Mouse (Mus musculus) liver, embryonic 11.5 days (tissue): ENCODE data around the gene Zpbp2. TPM values are rescaled to one million over a fixed set of nuclear protein-coding genes. Genes with fewer than 3 reads are reported as not detected.
"Not testable (repeated sequence)": the region's sequence is repeated elsewhere in the genome, so short reads cannot be mapped to it uniquely, and the experiment has no call there.

ENCODE experiments used
- ATAC-seq: fragments of 200-750 bp; cut with Nextera tagmentation; replicated peaks from 2 replicates; pipeline ENCODE4 v1.8.0; 2017; ENCODE audit warnings: moderate number of reproducible peaks, mild to moderate bottlenecking, moderate TSS enrichment, moderate library complexity; ENCODE audit not compliant: low FRiP score
- DNase-seq: peaks from one replicate; pipeline ENCODE4 v3.0.0-alpha.2; 2017; ENCODE audit warnings: low spot score
- H3K27ac ChIP-seq: fragments of 300-500 bp; sonication (generic); 2 replicates; pipeline ENCODE4 v1.5.1; 2014; ENCODE audit warnings: mild to moderate bottlenecking, low read depth, low read length, control low read depth
- H3K27me3 ChIP-seq: fragments of 300-500 bp; sonication (generic); replicated peaks from 2 replicates; pipeline ENCODE4 v1.6.1; 2014; ENCODE audit warnings: low read length, mixed read lengths; ENCODE audit not compliant: control insufficient read depth, insufficient read depth
- H3K36me3 ChIP-seq: fragments of 300-500 bp; sonication (generic); 2 replicates; pipeline ENCODE4 v1.6.1; 2014; ENCODE audit warnings: mild to moderate bottlenecking, low read length, moderate library complexity, mixed read lengths; ENCODE audit not compliant: control insufficient read depth, insufficient read depth
- H3K4me1 ChIP-seq: fragments of 300-500 bp; sonication (generic); replicated peaks from 2 replicates; pipeline ENCODE4 v1.6.1; 2014; ENCODE audit warnings: low read length, mixed read lengths; ENCODE audit not compliant: control insufficient read depth, insufficient read depth
- H3K4me2 ChIP-seq: fragments of 300-500 bp; sonication (generic); 2 replicates; pipeline ENCODE4 v1.6.1; 2014; ENCODE audit warnings: mild to moderate bottlenecking, control low read depth, moderate library complexity
- H3K4me3 ChIP-seq: fragments of 300-500 bp; sonication (generic); 2 replicates; pipeline ENCODE4 v1.5.1; 2014; ENCODE audit warnings: low read depth, low read length, control low read depth
- H3K9ac ChIP-seq: fragments of 300-500 bp; sonication (generic); 2 replicates; pipeline ENCODE4 v1.6.1; 2014; ENCODE audit warnings: low read depth, low read length, control low read depth
- H3K9me3 ChIP-seq: fragments of 300-500 bp; sonication (generic); 2 replicates; pipeline ENCODE4 v1.6.1; 2016; ENCODE audit warnings: low read length, inconsistent platforms, mixed read lengths; ENCODE audit not compliant: control insufficient read depth
- WGBS: fragments of 180-500 bp; shearing (Covaris S2); extraction: QIAGEN DNeasy Blood & Tissue Kit; methylation state at CpG from one replicate; pipeline ENCODE4 v1.1.7; 2014; 5-methylcytosine and 5-hydroxymethylcytosine counted together
- polyA plus RNA-seq: library from polyadenylated mRNA; unstranded; fragments of >200 nt; fragmentation: Nextera tagmentation; extraction: Ambion mirVana; gene quantifications from 2 replicates; pipeline ENCODE4 v1.2.1, GENCODE M21; 2014

The Zpbp2 gene
- polyA plus RNA-seq, 1 experiment from 2014 or later: 0.40 TPM

DNA sequence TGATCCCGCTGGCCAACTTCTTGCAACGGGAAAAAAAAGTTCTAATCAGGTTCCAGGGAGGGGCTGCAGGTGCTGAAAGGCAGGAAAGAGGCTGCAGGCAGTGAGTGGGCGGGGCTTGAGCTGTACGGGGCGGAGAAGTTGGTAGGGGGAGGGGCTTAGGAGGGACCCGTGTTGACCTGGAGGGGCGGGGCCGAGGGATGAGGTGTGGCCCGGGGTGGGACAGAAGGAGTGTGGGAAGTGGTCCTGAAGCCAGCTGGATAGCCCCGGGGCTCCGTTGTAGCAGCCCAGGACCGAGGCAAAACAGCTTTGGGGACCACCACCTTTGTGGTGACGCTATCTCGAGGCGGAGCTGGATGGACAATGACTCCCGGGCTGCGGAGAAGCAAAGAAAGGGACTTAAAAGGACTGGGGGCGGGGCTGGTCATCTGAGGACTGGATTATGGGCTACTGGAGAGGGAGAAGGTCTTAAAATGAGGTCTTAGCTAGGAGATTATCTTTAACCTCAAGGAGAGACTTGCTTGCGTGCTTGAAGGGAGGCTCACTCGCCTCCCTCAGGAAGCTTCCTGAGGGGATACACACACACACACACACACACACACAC, 51.3 kb downstream of the Zpbp2 start:
- Histone ChIP-seq H3K27ac (no peak overlapping the region), H3K36me3 (no peaks in the 10 kb centered on the region), H3K4me2 (peak overlapping the region; percentile 68), H3K9me3 (no peaks in the 10 kb centered on the region), H3K4me3 (peak overlapping the region; percentile 37), H3K4me1 (0 out of 2 replicates have a peak, but pooled peaks cover 6% of the 10 kb centered on the region), H3K27me3 (peaks cover 40% of the 10 kb centered on the region), H3K9ac (0 out of 2 replicates have a peak overlapping the region, but pooled peaks have one; percentile 5)
- WGBS: under 1% methylated on average over 20 of the region's 20 CpGs
- peak; percentile 66 for ATAC-seq
- peak; percentile 70 for DNase-seq

DNA sequence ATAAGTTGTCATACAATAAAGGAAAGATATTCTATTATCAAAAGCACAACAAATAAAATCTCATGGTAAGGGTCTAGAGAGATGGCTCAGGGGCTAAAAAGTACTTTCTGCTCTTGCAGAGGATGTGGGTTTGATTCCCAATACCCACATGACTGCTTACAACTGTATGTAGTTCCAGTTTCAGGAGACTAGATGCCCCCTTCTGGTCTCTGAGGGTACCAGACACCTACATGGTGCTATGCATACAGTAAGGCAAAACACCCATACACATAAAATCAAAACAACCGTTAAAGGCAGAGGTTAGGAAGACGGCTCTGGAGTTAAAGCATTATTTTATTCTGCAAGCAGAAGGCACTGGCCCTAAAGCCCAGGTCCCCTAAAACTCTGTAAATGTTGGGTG, 53.1 kb downstream of the Zpbp2 start:
- Histone ChIP-seq H3K27ac (no peak overlapping the region), H3K4me2 (no peak overlapping the region), H3K36me3 (no peaks in the 10 kb centered on the region), H3K4me1 (0 out of 2 replicates have a peak, but pooled peaks cover 5% of the 10 kb centered on the region), H3K9ac (no peak overlapping the region), H3K9me3 (no peaks in the 10 kb centered on the region), H3K27me3 (peaks cover 27% of the 10 kb centered on the region), H3K4me3 (no peak overlapping the region)
- 76% methylated on average over 2 of the region's 2 CpGs for WGBS
- ATAC-seq: no peak
- no peak for DNase-seq

DNA sequence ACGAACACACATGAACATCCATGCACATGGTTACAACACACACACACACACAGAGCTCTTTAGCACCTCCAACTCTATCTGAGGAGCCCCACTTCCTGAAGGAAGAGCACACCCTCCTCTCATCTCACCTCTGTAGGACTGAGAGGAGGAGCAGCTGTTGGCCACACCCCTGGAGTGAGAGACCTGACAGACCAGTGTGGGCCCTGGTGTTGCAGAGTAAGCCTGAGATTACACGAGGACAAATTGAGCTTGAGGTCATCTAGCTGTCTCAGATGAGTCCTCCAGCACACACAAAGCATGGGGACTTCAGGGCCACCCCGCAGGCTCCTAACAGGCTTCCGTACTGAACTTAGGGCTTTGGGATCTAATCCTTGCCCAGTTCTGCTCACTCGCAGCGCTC, 54.0 kb downstream of the Zpbp2 start:
- H3K4me1 ChIP-seq, H3K27ac ChIP-seq, H3K4me2 ChIP-seq, ATAC-seq, DNase-seq, H3K9ac ChIP-seq, H3K9me3 ChIP-seq, H3K36me3 ChIP-seq, H3K4me3 ChIP-seq: not testable (repeated sequence)
- 68% methylated on average over 6 of the region's 6 CpGs for WGBS
- H3K27me3 ChIP-seq: peaks cover 18% of the 10 kb centered on the region

DNA sequence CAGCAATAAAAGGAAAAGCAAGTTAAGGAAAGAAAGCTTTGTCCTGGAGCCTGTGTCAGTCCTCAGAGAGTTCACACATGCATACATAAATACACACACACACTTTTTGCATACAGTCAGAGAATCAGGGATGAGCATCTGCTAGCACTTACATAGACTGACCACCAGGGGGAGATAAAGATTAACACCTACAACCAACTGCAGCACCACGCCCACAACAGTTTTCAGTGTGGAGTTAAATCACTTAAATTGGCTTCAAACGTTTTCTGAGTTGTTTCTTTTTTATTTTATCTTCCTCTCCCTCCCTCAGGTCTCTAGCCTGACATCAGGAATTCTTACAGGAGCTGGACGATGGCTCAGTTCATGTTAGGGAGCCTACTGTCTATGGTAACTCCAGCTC, 55.9 kb downstream of the Zpbp2 start:
- 15% methylated on average over 3 of the region's 3 CpGs for WGBS
- no peak for DNase-seq
- 0 out of 2 replicates have a peak, but pooled peaks cover 2% of the 10 kb centered on the region for H3K4me1 ChIP-seq
- H3K27me3 ChIP-seq: 0 out of 2 replicates have a peak, but pooled peaks cover 7% of the 10 kb centered on the region
- no peak for ATAC-seq
- no peaks in the 10 kb centered on the region for H3K9me3 ChIP-seq
- H3K9ac ChIP-seq: no peak overlapping the region
- H3K36me3 ChIP-seq: no peaks in the 10 kb centered on the region
- no peak overlapping the region for H3K4me2 ChIP-seq
- no peak overlapping the region for H3K27ac ChIP-seq
- no peak overlapping the region for H3K4me3 ChIP-seq

Other genes starting within 250 kb of the Zpbp2 start
- 0.10 and 0.18 TPM in 2 replicates for gene Neurod2, start 221.4 kb upstream of the Zpbp2 start, polyA plus RNA-seq
- gene Ppp1r1b, start 202.7 kb upstream of the Zpbp2 start, polyA plus RNA-seq: 0.38 TPM in 1 of 2 replicates, not detected in the other
- 25.3 and 28.9 TPM in 2 replicates for gene Stard3, start 192.7 kb upstream of the Zpbp2 start, polyA plus RNA-seq
- gene Tcap, start 167.3 kb upstream of the Zpbp2 start, polyA plus RNA-seq: 0.65 and 0.89 TPM in 2 replicates
- 0.53 and 0.88 TPM in 2 replicates for gene Pnmt, start 164.6 kb upstream of the Zpbp2 start, polyA plus RNA-seq
- gene Pgap3, start 150.6 kb upstream of the Zpbp2 start, polyA plus RNA-seq: 6.4 and 8.5 TPM in 2 replicates
- 12.4 and 13.5 TPM in 2 replicates for gene Erbb2, start 138.6 kb upstream of the Zpbp2 start, polyA plus RNA-seq
- 99.4 and 100 TPM in 2 replicates for gene Mien1, start 112.1 kb upstream of the Zpbp2 start, polyA plus RNA-seq
- gene Grb7, start 104.7 kb upstream of the Zpbp2 start, polyA plus RNA-seq: 33.2 and 34.1 TPM in 2 replicates
- 0.04 and 0.32 TPM in 2 replicates for gene Ikzf3, start 5.1 kb upstream of the Zpbp2 start, polyA plus RNA-seq
- 10.9 and 11.7 TPM in 2 replicates for gene Ormdl3, start 36.3 kb downstream of the Zpbp2 start, polyA plus RNA-seq
- not detected in 2 replicates for gene Lrrc3c, start 47.2 kb downstream of the Zpbp2 start, polyA plus RNA-seq
- 0.44 and 0.95 TPM in 2 replicates for gene Gm12355, start 74.6 kb downstream of the Zpbp2 start, polyA plus RNA-seq
- gene Gsdma3, start 75.3 kb downstream of the Zpbp2 start, polyA plus RNA-seq: not detected in 2 replicates
- gene Gsdma2, start 95.7 kb downstream of the Zpbp2 start, polyA plus RNA-seq: not detected in 2 replicates
- not detected in 2 replicates for gene Gsdma, start 113.3 kb downstream of the Zpbp2 start, polyA plus RNA-seq
- gene Psmd3, start 131.5 kb downstream of the Zpbp2 start, polyA plus RNA-seq: 201 and 207 TPM in 2 replicates
- not detected in 2 replicates for gene Csf3, start 150.2 kb downstream of the Zpbp2 start, polyA plus RNA-seq
- 61.9 and 63.6 TPM in 2 replicates for gene Med24, start 178.3 kb downstream of the Zpbp2 start, polyA plus RNA-seq
- gene Thra, start 189.5 kb downstream of the Zpbp2 start, polyA plus RNA-seq: 26.6 and 31.6 TPM in 2 replicates
- gene Nr1d1, start 224.2 kb downstream of the Zpbp2 start, polyA plus RNA-seq: 2.1 and 2.7 TPM in 2 replicates
- gene Msl1, start 244.4 kb downstream of the Zpbp2 start, polyA plus RNA-seq: 14.8 and 17.7 TPM in 2 replicates